Mouse (Mus musculus): Measurements from ENCODE around the gene Iqschfp.

DNA sequence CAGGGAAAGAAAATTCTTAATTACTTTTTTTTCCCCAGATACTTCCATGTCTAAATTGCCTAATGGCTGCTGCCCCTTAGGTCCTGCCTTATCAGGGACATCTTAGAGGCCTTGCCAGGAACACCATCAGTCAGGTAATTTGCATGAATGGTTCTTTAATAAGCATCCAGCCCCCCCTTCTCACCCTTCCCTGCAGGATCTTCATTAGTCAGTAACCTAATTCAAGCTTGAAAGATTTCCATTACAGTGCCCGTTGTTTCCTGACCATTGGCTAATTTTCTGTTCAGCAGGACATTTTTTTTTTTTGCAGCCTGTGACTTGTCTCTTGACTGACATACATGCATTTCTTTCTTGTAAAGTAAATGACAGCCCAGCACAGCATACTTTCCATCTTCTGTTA lies 123.8 kb downstream of the Iqschfp start:
- TF ChIP-seq CTCF (IDR thresholded peaks at IDR 0.05; ENCODE audit: low read depth) (no peak), EP300 (IDR thresholded peaks at IDR 0.05; ENCODE audit: low read depth) (no peak)

Data from liver, postnatal 0 days (tissue).